Mouse (Mus musculus) lung, postnatal 0 days (tissue): Measurements from ENCODE around the gene Arhgap17.

ENCODE experiments used
- CTCF ChIP-seq: IDR thresholded peaks from 2 replicates; pipeline ENCODE4 v1.5.1; 2016; ENCODE audit warnings: antibody characterized with exemption, mild to moderate bottlenecking
- EP300 ChIP-seq: IDR thresholded peaks from 2 replicates; pipeline ENCODE4 v1.6.1; 2016; ENCODE audit warnings: antibody characterized with exemption, mild to moderate bottlenecking, control low read depth

DNA sequence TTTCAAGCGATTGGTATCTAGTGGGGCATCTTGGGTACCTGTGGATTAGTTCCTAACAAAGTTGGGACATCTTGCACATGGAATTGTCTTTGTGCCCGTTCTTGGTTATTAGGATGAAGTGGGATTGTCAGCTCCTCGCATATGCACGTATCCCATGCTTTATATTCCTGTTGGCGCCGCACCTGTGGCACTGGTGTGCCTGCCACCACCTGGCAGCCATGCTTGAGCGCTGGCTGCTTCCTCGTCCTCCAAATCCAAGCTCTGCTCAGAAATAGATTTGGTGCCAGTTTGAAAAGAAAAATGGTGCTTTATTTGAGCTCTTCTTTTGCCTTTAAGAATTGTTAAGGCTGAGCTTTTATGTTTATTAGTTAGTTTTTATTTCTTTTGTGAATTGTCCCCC lies 28.2 kb upstream of the Arhgap17 start:
- TF ChIP-seq CTCF (no peak), EP300 (no peak)
